Mouse (Mus musculus) heart, embryonic 10.5 days (tissue): ENCODE results near the gene Ccdc85c. TPM values are rescaled to one million over a fixed set of nuclear protein-coding genes. Genes with fewer than 3 reads are reported as not detected.

ENCODE experiments used
- DNase-seq: peaks from one replicate; pipeline ENCODE4 v3.0.0-alpha.2; 2017; ENCODE audit warnings: low spot score
- H3K27ac ChIP-seq: fragments of 300-500 bp; sonication (generic); 2 replicates; pipeline ENCODE4 v1.5.1; 2016; ENCODE audit warnings: mild to moderate bottlenecking
- H3K27me3 ChIP-seq: fragments of 300-500 bp; sonication (generic); 2 replicates; pipeline ENCODE4 v1.6.1; 2016; ENCODE audit warnings: mild to moderate bottlenecking; ENCODE audit not compliant: poor library complexity, insufficient read depth, severe bottlenecking
- H3K36me3 ChIP-seq: fragments of 300-500 bp; sonication (generic); 2 replicates; pipeline ENCODE4 v1.6.1; 2016; ENCODE audit warnings: mild to moderate bottlenecking, moderate library complexity
- H3K4me1 ChIP-seq: fragments of 300-500 bp; sonication (generic); 2 replicates; pipeline ENCODE4 v1.6.1; 2016; ENCODE audit warnings: mild to moderate bottlenecking
- H3K4me3 ChIP-seq: fragments of 300-500 bp; sonication (generic); 2 replicates; pipeline ENCODE4 v1.5.1; 2016; ENCODE audit warnings: mild to moderate bottlenecking, moderate library complexity
- H3K9me3 ChIP-seq: fragments of 300-500 bp; sonication (generic); 2 replicates; pipeline ENCODE4 v1.6.1; 2016; ENCODE audit warnings: mild to moderate bottlenecking, moderate library complexity
- WGBS: fragments of 180-500 bp; shearing (Covaris S2); methylation state at CpG from one replicate; pipeline ENCODE4 v1.1.7; 2016; 5-methylcytosine and 5-hydroxymethylcytosine counted together
- polyA plus RNA-seq: library from polyadenylated mRNA; unstranded; fragments of >200 nt; fragmentation: Nextera tagmentation; extraction: Ambion mirVana; gene quantifications from 2 replicates; pipeline ENCODE4 v1.2.1, GENCODE M21; 2016

Gene Ccdc85c
- polyA plus RNA-seq, 1 experiment from 2014 or later, result 5.7 TPM

DNA sequence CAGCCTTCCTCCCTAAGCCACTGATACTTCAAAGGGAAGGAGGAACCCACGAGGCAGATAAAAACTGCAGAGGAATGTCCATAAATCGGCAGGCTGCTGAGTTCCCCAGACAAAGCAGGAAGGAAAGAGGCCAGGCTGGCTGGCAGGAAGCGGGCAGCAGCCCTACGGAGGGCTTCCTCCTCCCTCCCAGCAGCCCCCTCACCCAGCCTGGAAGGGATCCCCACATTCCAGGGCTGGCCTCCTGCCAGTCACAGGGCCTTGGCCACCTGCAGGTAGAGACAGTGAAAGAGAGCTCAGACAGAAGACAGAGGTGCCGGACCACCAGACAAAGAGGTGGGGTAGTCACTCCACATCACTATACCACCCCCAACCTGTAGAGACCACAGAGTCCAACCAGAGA is 63.2 kb downstream of the Ccdc85c start:
- Histone ChIP-seq H3K4me1 (peaks cover 90% of the 10 kb centered on the region), H3K9me3 (no peaks in the 10 kb centered on the region), H3K27ac (peak overlapping the region; percentile 60), H3K36me3 (0 out of 2 replicates have a peak, but pooled peaks cover 4% of the 10 kb centered on the region), H3K4me3 (no peak overlapping the region), H3K27me3 (no peaks in the 10 kb centered on the region)
- DNase-seq, result no peak
- 38% methylated on average over 5 of the region's 5 CpGs for WGBS

DNA sequence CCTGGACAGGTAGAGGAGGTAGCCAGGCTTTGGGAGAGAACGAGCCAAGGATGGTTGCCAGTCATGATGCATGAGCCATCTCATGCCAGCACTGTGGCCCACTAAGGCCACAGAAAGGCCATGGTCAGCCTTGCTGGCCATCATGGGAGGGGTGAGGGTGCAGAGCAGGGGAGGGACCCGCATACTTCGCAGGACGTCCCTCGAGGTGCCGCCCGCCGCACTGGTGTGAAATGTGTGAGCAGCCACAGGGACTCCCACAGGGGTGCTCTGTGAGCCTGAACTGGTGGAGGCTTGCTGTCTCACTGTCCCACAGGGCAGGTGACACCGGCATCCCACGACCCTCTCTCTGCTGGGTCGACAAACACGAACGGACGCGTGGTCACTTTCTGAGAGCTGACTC is 64.6 kb downstream of the Ccdc85c start:
- 88% methylated on average over 15 of the region's 15 CpGs for WGBS
- Histone ChIP-seq H3K27me3 (no peaks in the 10 kb centered on the region), H3K36me3 (peaks cover 16% of the 10 kb centered on the region), H3K9me3 (no peaks in the 10 kb centered on the region), H3K4me3 (no peak overlapping the region), H3K27ac (0 out of 2 replicates have a peak overlapping the region, but pooled peaks have one; percentile 19), H3K4me1 (peaks cover 85% of the 10 kb centered on the region)
- no peak for DNase-seq

DNA sequence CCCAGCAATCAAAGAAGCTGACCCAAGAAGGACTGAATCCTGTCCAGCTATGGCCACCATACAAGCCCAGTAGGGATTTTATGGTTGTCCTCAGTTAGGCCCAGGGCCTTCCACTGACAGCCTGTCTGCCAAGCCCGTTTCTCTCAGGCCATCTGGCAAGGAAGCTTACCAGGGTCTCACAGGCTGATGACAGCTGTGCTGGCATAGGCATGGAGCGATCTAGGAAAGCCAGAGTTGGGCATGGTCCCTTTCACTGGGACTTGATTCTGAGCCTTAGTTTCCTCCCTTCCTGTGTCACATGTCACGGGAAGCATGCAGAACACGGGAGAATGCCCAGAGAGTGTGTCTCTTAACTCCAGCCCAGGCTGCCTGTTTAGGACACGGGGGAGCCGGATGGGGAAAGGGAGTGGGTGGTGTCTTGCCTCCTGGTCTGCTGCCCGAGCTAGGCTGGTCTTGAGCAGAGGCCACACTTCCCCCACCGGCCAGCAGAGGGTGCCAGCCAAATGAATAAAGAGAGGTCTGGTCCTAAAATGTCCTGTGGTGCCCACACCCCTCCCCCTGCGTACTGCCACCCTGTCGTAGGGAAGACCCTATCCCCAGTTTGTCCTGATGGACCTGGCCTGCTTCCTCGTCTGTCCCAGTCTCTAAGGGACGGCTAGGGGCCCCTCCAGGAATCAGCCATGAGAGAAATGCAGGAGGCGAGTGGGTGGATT is 66.3 kb downstream of the Ccdc85c start:
- no peaks in the 10 kb centered on the region for H3K27me3 ChIP-seq
- WGBS, result 39% methylated on average over 13 of the region's 13 CpGs
- DNase-seq, result peak; percentile 83
- H3K4me3 ChIP-seq, result no peak overlapping the region
- H3K9me3 ChIP-seq, result no peaks in the 10 kb centered on the region
- peaks cover 69% of the 10 kb centered on the region for H3K4me1 ChIP-seq
- peaks cover 33% of the 10 kb centered on the region for H3K36me3 ChIP-seq
- H3K27ac ChIP-seq, result peak overlapping the region; percentile 67

DNA sequence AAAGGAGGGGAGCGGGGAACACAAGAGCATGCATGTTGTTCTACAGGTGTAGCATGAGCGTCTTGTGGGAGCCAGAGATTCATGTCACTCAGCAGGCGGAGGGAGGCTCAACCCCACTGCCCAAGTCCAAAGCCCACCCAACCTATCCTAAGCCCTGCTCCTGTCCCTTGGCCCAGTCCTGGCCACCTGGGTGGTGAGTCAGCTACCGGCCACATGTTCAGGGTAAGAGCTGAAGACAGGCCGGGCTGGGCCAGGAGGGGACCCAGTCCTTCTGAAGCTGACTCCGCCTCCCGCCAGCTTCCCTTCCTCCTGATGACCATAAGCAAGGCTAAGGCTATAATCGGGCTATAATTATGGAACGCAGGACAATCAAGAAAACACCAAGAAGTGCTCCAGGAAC is 67.0 kb downstream of the Ccdc85c start:
- WGBS, result 89% methylated on average over 9 of the region's 9 CpGs
- DNase-seq, result no peak
- no peak overlapping the region for H3K4me3 ChIP-seq
- no peaks in the 10 kb centered on the region for H3K9me3 ChIP-seq
- no peak overlapping the region for H3K27ac ChIP-seq
- H3K27me3 ChIP-seq, result no peaks in the 10 kb centered on the region
- H3K36me3 ChIP-seq, result peaks cover 38% of the 10 kb centered on the region
- peaks cover 62% of the 10 kb centered on the region for H3K4me1 ChIP-seq

DNA sequence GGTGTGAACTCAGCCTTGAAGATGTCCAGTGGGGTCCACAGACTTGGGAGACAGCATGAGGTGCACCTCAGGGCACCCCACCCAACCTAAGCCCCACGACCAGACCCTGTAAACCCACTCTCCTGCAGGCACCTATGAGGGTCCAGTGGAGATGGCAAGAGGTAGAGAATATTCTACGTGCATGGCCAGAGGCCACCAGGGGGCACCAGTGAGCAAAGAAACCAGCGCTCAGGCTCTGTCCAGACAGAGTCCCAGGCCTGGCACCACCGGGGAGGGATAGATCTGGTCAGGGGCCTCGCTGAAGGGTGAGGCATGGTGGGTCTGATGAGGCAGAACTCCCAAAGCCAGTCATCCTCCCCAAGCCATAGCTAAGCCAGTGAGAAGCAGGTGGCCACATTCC is 68.6 kb downstream of the Ccdc85c start:
- H3K27ac ChIP-seq, result no peak overlapping the region
- DNase-seq, result peak; percentile 90
- H3K4me3 ChIP-seq, result no peak overlapping the region
- peaks cover 53% of the 10 kb centered on the region for H3K36me3 ChIP-seq
- 11% methylated on average over 5 of the region's 5 CpGs for WGBS
- H3K9me3 ChIP-seq, result no peaks in the 10 kb centered on the region
- H3K27me3 ChIP-seq, result no peaks in the 10 kb centered on the region
- H3K4me1 ChIP-seq, result peaks cover 46% of the 10 kb centered on the region

DNA sequence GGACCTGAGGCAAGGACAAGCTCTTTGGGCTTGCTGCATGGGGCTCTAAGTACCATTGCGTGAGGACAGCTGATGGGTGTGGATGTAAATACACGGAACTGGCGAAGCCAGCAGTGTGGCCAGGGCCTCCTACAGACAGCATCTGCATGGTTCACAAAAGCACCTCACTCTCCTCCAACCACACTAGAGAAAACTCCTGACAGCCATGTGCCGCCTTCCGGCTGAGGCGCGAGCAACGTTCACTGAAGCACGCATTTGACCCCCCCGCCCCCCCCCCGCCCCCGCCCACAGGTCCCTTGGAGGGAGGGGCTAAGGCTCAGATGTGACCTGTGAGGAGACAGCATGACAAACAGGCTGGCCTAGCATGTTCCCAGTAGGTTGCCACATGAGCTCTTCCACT is 70.2 kb downstream of the Ccdc85c start:
- Histone ChIP-seq H3K4me3 (no peak overlapping the region), H3K36me3 (peaks cover 70% of the 10 kb centered on the region), H3K27me3 (no peaks in the 10 kb centered on the region), H3K4me1 (peaks cover 30% of the 10 kb centered on the region), H3K9me3 (no peaks in the 10 kb centered on the region), H3K27ac (no peak overlapping the region)
- DNase-seq, result no peak
- WGBS, result 84% methylated on average over 12 of the region's 12 CpGs

DNA sequence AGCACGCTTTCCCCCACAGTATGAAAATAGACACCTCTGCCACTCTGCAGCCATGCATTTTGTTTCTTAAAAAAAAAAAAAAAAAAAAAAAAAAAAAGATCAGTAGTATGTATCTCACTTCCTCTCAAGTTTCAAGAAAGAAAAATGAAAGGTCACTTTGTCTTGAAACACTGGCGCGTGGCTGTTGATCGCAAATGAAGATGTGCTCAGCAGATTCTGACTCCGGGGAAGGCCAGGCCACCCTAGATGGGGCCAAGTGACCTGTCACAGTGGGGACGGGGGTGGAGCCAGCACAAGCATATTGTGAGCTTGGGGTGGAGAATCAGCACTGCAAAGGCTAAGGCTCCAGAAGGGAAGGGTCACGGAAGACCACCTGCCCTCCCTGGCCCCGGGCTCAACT is 71.3 kb downstream of the Ccdc85c start:
- no peak for DNase-seq
- Histone ChIP-seq H3K27ac (no peak overlapping the region), H3K36me3 (peaks cover 81% of the 10 kb centered on the region), H3K4me3 (no peak overlapping the region), H3K4me1 (peaks cover 19% of the 10 kb centered on the region), H3K9me3 (no peaks in the 10 kb centered on the region), H3K27me3 (no peaks in the 10 kb centered on the region)
- WGBS, result 73% methylated on average over 8 of the region's 8 CpGs

DNA sequence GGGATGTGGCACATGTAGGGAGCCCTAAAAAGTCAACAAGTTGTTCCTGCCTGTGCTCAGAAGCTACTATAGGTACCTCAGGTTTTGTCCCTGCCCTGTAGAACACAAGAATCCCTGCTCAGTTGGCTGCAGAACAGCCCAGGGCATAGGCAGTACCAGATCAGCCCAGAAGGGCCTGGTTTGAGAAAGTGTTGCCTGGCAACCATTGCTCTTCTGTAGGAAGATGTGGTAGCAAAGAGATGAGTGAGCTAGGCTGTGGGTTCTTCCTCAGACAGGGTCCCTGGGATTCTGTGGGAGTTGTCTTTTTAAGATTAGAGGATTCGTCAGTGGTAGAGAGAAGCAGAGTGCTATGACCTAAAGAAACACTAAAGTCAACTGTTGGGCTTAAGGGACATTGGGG is 75.1 kb downstream of the Ccdc85c start:
- no peak for DNase-seq
- Histone ChIP-seq H3K4me3 (no peak overlapping the region), H3K36me3 (peaks cover 98% of the 10 kb centered on the region)

DNA sequence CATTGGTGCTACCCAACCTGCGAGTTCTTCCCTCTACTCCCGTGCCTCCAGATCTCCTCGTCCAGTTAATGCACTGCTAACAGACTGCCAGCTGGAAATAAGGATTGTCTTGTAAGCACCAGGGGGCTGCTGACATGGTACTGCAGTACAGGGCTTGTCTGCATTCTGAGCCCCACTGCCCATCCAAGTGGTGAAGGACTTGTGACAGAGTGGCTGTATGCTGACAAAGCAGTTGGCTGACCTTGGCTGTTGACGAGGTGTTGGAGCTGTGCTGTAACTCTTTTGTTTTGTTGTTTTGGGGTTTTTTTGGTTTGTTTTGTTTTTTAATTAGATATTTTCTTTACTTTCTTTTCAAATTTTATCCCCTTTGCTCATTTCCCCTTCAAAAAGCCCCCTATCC is 76.8 kb downstream of the Ccdc85c start:
- 88% methylated on average over 4 of the region's 4 CpGs for WGBS
- H3K4me3 ChIP-seq, result no peak overlapping the region
- H3K4me1 ChIP-seq, result no peaks in the 10 kb centered on the region

More for the DNA sequence above, 75.1 kb downstream of the Ccdc85c start:
- Histone ChIP-seq H3K27me3 (no peaks in the 10 kb centered on the region), H3K4me1 (no peaks in the 10 kb centered on the region), H3K27ac (no peak overlapping the region), H3K9me3 (no peaks in the 10 kb centered on the region)
- 82% methylated on average over 1 of the region's 1 CpGs for WGBS

DNA sequence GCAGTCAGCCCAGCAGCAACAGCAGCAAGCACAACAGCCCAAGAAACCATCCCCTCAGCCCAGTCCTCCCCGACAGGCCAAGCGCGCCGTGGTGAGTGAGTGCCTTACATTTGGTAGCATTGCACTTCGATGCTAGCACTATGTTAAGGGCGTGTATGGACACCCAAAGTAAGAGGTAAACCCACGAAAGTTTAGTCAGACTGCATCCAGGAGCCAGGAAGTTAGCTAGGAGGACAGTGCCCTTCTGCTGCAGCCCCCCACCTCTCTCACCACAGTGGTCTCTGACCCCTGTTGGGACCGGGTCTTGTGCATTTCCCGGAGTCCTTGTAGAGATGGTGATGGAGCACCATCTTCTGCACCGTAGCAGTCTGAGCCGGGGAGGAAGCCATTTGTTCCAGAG is 79.5 kb downstream of the Ccdc85c start:
- no peaks in the 10 kb centered on the region for H3K27me3 ChIP-seq
- no peak for DNase-seq
- H3K4me1 ChIP-seq, result no peaks in the 10 kb centered on the region
- peaks cover 99% of the 10 kb centered on the region for H3K36me3 ChIP-seq
- no peak overlapping the region for H3K27ac ChIP-seq
- no peak overlapping the region for H3K4me3 ChIP-seq
- WGBS, result 94% methylated on average over 11 of the region's 11 CpGs
- H3K9me3 ChIP-seq, result no peaks in the 10 kb centered on the region

More for the DNA sequence above, 76.8 kb downstream of the Ccdc85c start:
- Histone ChIP-seq H3K27me3 (no peaks in the 10 kb centered on the region), H3K27ac (no peak overlapping the region), H3K9me3 (no peaks in the 10 kb centered on the region), H3K36me3 (peaks cover 100% of the 10 kb centered on the region)
- no peak for DNase-seq

DNA sequence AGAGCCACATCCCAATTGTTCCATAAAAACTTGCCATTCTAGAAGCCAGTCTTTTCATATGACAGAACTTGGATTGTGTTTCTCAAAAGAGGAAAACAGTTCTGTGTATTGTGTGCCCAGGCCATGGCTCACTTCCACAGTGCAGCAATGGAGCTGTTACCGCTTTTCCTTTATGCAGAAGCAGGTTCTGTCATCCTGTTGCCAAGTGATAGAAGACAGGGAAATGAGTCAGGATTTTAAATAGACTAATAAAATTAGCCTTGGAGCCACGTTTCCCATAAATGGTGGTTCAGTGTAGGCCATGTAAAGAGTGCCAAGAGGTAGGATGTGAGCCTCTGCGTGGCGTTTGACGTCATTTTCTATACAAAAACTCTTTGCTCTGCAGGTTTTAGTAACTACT is 81.3 kb downstream of the Ccdc85c start:
- Histone ChIP-seq H3K36me3 (peaks cover 99% of the 10 kb centered on the region), H3K4me1 (no peaks in the 10 kb centered on the region), H3K27me3 (no peaks in the 10 kb centered on the region), H3K9me3 (no peaks in the 10 kb centered on the region), H3K4me3 (no peak overlapping the region), H3K27ac (no peak overlapping the region)
- DNase-seq, result no peak
- 92% methylated on average over 5 of the region's 5 CpGs for WGBS

DNA sequence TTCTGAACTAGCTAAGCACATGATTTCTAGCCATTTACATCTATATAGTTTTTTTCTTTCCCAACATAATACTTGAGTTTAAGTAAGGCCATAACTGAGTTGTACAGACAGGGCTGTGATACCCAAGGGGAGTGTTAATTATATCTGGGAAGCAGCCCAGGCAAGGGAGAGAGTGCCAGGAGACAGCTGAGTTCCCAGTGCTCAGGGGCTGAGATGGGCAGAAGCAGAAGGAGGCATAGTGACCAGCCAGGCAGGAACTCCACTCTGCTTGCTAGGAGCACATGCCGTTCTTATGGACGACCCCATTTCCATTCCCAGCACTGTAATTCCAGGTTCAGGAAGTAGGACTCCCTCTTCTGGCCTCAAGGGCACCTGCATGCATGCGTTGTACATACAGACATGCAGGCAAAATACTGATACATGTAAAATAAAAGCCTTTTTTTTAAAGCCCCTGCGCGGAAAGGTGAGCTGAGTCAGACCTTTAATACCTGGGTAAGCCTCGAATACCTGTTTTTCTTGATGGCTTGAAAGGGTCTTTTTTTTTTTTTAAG is 87.6 kb downstream of the Ccdc85c start:
- no peak for DNase-seq
- 89% methylated on average over 6 of the region's 6 CpGs for WGBS
- peaks cover 84% of the 10 kb centered on the region for H3K36me3 ChIP-seq

DNA sequence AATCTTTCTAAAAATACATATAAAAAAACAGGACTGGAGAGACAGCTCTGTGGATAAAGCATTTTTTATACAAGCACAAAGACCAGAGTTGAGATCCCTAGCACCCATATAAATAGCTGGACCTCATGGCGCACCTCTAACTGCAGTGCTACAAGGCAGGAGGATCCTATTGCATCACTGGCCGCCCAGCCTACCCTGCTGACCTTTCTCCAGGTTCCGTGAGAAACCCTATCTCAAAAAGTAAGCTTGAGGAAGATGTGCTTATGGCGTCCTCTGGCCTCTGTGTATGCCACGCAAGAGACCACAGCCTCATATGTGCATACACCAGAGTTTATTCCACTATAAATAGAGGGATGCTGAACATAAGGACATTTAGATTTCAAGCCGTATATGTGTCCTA is 93.5 kb downstream of the Ccdc85c start:
- peaks cover 22% of the 10 kb centered on the region for H3K4me1 ChIP-seq
- no peak for DNase-seq
- H3K4me3 ChIP-seq, result no peak overlapping the region
- H3K27ac ChIP-seq, result no peak overlapping the region
- 91% methylated on average over 6 of the region's 6 CpGs for WGBS
- H3K27me3 ChIP-seq, result no peaks in the 10 kb centered on the region
- peaks cover 37% of the 10 kb centered on the region for H3K36me3 ChIP-seq
- H3K9me3 ChIP-seq, result no peaks in the 10 kb centered on the region

More for the DNA sequence above, 87.6 kb downstream of the Ccdc85c start:
- Histone ChIP-seq H3K27me3 (no peaks in the 10 kb centered on the region), H3K4me3 (no peak overlapping the region), H3K4me1 (no peaks in the 10 kb centered on the region), H3K9me3 (no peaks in the 10 kb centered on the region), H3K27ac (no peak overlapping the region)
